Mouse (Mus musculus): ENCODE measurements around the gene Ghsr.
"Not testable (repeated sequence)": the region's sequence is repeated elsewhere in the genome, so short reads cannot be mapped to it uniquely, and the experiment has no call there.

GRCm38 (mm10) chr3:27400996-27401395 lies 29.8 kb downstream of the Ghsr start:
- not testable (repeated sequence) for TF ChIP-seq MAFK (IDR thresholded peaks at IDR 0.05; ENCODE audit: insufficient read depth, low read depth, low read length); ZC3H11A (IDR thresholded peaks at IDR 0.05; ENCODE audit: borderline replicate concordance, low read depth, low read length)

Data from ES-E14 (cell line).